Comparison of ENCODE assay signal across 26 mouse cellular contexts in the genomic region with DNA sequence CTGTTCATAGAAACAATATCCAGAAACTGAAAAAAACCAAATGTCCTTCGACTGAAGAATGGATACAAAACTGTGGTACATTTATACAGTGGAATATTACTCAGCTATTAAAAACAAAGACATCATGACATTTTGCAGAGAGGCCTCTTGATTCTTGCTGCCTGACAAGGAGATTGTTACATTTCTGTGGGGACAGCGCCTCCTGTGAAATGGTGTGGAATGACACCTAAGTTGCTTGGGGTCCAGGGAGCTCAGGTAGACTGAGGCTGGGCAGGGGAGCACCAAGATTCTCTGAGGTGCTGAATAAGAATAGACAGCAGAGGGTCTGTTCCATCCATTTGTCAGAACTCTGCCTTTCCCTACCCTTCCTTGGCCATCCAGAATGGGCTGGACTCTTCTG. TPM values are rescaled to one million over a fixed set of nuclear protein-coding genes. Genes with fewer than 3 reads are reported as not detected.
DNase-seq lines count a peak whose midpoint lies in the region; ATAC-seq and TF ChIP-seq lines count a peak whose summit lies in the region.
"Had no signal": no experiment of that assay in that cellular context is flagged by ENCODE, and none has a peak within 500 bp of the region (broad histone marks: within the 10 kb centered on the region; RNA-seq: fewer than 3 reads in every experiment).

No protein-coding gene starts in this region.

- in situ Hi-C loops in ES-E14 (cut with MboI; ENCODE audit: low sequenced_read_pairs in 2 of 2, unreplicated experiment in 2 of 2), result no loop called here

- H3K4me2 ChIP-seq in intestine, postnatal 0 days (replicated peaks; ENCODE audit: low read depth), result no peak overlapping the region
- H3K4me2 ChIP-seq in intestine, embryonic 15.5 days (replicated peaks), result no peak overlapping the region
- no peak overlapping the region for H3K4me2 ChIP-seq in midbrain, embryonic 11.5 days
- no peak overlapping the region for H3K4me2 ChIP-seq in midbrain, embryonic 14.5 days (ENCODE audit: low read length)
- H3K4me2 ChIP-seq: forebrain, embryonic 15.5 days; heart, embryonic 15.5 days; liver, embryonic 15.5 days; lung, embryonic 15.5 days; stomach, embryonic 15.5 days had no signal

- no peak for ATAC-seq in intestine, postnatal 0 days
- no peak for ATAC-seq in intestine, embryonic 15.5 days
- no peak for ATAC-seq in midbrain, embryonic 11.5 days (ENCODE audit: low FRiP score)
- no peak for ATAC-seq in midbrain, embryonic 14.5 days (ENCODE audit: low FRiP score, low TSS enrichment)
- ATAC-seq: forebrain, embryonic 15.5 days; hindbrain, embryonic 16.5 days had no signal

- H3K36me3 ChIP-seq in intestine, postnatal 0 days (ENCODE audit: control insufficient read depth, insufficient read depth), result no peaks in the 10 kb centered on the region
- no peaks in the 10 kb centered on the region for H3K36me3 ChIP-seq in intestine, embryonic 15.5 days
- no peaks in the 10 kb centered on the region for H3K36me3 ChIP-seq in midbrain, embryonic 11.5 days (ENCODE audit: control insufficient read depth, insufficient read depth, low read length)
- no peaks in the 10 kb centered on the region for H3K36me3 ChIP-seq in midbrain, embryonic 14.5 days (ENCODE audit: control insufficient read depth, insufficient read depth, low read length)
- no peaks in the 10 kb centered on the region for H3K36me3 ChIP-seq in ES-E14 (ENCODE audit: control insufficient read depth, insufficient read depth, low read length, poor library complexity, severe bottlenecking)
- H3K36me3 ChIP-seq: forebrain, embryonic 10.5 days; forebrain, embryonic 15.5 days; heart, embryonic 15.5 days; liver, embryonic 15.5 days; lung, embryonic 15.5 days; midbrain, embryonic 10.5 days; stomach, embryonic 15.5 days had no signal

- peak; percentile 2 for DNase-seq in midbrain, embryonic 11.5 days (ENCODE audit: low spot score, missing footprints)
- DNase-seq in midbrain, embryonic 14.5 days, result no peak
- peak; percentile 30 for DNase-seq in ES-E14 (ENCODE audit: low read depth, low spot score)
- no peak for DNase-seq in gastrocnemius, postnatal 10 days
- no peak for DNase-seq in right cerebral cortex, postnatal 25 days
- DNase-seq: adrenal gland, adult 8-10 months; cerebellum, adult 8-10 months; cerebellum, postnatal 36 days; gastrocnemius, postnatal 36 days; kidney, adult 8-10 months; kidney, postnatal 10 days; left cerebral cortex, postnatal 4 days; right cerebral cortex, postnatal 14 days had no signal

- H3K4me1 ChIP-seq in intestine, postnatal 0 days (replicated peaks; ENCODE audit: control insufficient read depth, insufficient read depth, low read length), result no peaks in the 10 kb centered on the region
- H3K4me1 ChIP-seq in intestine, embryonic 15.5 days (replicated peaks), result peaks cover 7% of the 10 kb centered on the region; the same call in 1 of the 2 replicates
- H3K4me1 ChIP-seq in midbrain, embryonic 11.5 days (ENCODE audit: control insufficient read depth, insufficient read depth, low read length), result no peaks in the 10 kb centered on the region; the same call in 1 of the 2 replicates
- 0 out of 2 replicates have a peak, but pooled peaks cover 3% of the 10 kb centered on the region for H3K4me1 ChIP-seq in midbrain, embryonic 14.5 days (ENCODE audit: control insufficient read depth, insufficient read depth, low read length)
- no peaks in the 10 kb centered on the region for H3K4me1 ChIP-seq in ES-E14 (ENCODE audit: control insufficient read depth in 2 of 2, insufficient read depth in 2 of 2, low read length in 2 of 2, poor library complexity in 1 of 2)

- no peak overlapping the region for H3K4me3 ChIP-seq in intestine, postnatal 0 days (ENCODE audit: low read depth, low read length)
- no peak overlapping the region for H3K4me3 ChIP-seq in intestine, embryonic 15.5 days (replicated peaks)
- no peak overlapping the region for H3K4me3 ChIP-seq in midbrain, embryonic 11.5 days (ENCODE audit: low read depth, low read length)
- no peak overlapping the region for H3K4me3 ChIP-seq in midbrain, embryonic 14.5 days (replicated peaks; ENCODE audit: low read depth, low read length)
- H3K4me3 ChIP-seq in ES-E14 (ENCODE audit: insufficient read depth in 1 of 2, low read depth in 1 of 2, low read length in 2 of 2, poor library complexity in 1 of 2, severe bottlenecking in 1 of 2), result no peak overlapping the region
- H3K4me3 ChIP-seq: forebrain, embryonic 10.5 days; forebrain, embryonic 15.5 days; heart, embryonic 15.5 days; left cerebral cortex, adult 2 months; liver, embryonic 15.5 days; lung, embryonic 15.5 days; midbrain, embryonic 10.5 days; stomach, embryonic 15.5 days had no signal

- H3K27ac ChIP-seq in intestine, postnatal 0 days (ENCODE audit: low read depth, low read length), result no peak overlapping the region
- H3K27ac ChIP-seq in intestine, embryonic 15.5 days, result no peak overlapping the region
- H3K27ac ChIP-seq in midbrain, embryonic 11.5 days (ENCODE audit: low read depth, low read length), result no peak overlapping the region
- H3K27ac ChIP-seq in midbrain, embryonic 14.5 days (replicated peaks; ENCODE audit: low read depth, low read length), result no peak overlapping the region
- H3K27ac ChIP-seq in ES-E14 (ENCODE audit: insufficient read depth, low read depth, low read length, poor library complexity, severe bottlenecking), result no peak overlapping the region
- H3K27ac ChIP-seq: forebrain, embryonic 10.5 days; forebrain, embryonic 15.5 days; heart, embryonic 15.5 days; left cerebral cortex, adult 2 months; liver, embryonic 15.5 days; lung, embryonic 15.5 days; midbrain, embryonic 10.5 days; stomach, embryonic 15.5 days had no signal

- 48% methylated on average over 2 of the region's 2 CpGs for WGBS in intestine, postnatal 0 days
- WGBS in intestine, embryonic 15.5 days, result 52% methylated on average over 2 of the region's 2 CpGs
- 39% methylated on average over 2 of the region's 2 CpGs for WGBS in midbrain, embryonic 11.5 days
- WGBS in midbrain, embryonic 14.5 days, result 50% methylated on average over 2 of the region's 2 CpGs

- no peak overlapping the region for H3K9ac ChIP-seq in intestine, postnatal 0 days (ENCODE audit: low read depth, low read length)
- H3K9ac ChIP-seq in intestine, embryonic 15.5 days, result no peak overlapping the region
- H3K9ac ChIP-seq in midbrain, embryonic 11.5 days (ENCODE audit: low read length), result no peak overlapping the region
- H3K9ac ChIP-seq in midbrain, embryonic 14.5 days (replicated peaks; ENCODE audit: low read length), result no peak overlapping the region
- H3K9ac ChIP-seq in ES-E14 (ENCODE audit: insufficient read depth, low read depth, low read length, poor library complexity, severe bottlenecking), result no peak overlapping the region
- H3K9ac ChIP-seq: forebrain, embryonic 15.5 days; heart, embryonic 15.5 days; liver, embryonic 15.5 days; lung, embryonic 15.5 days; stomach, embryonic 15.5 days had no signal

- H3K9me3 ChIP-seq in intestine, postnatal 0 days (ENCODE audit: control insufficient read depth), result no peaks in the 10 kb centered on the region
- H3K9me3 ChIP-seq in intestine, embryonic 15.5 days, result no peaks in the 10 kb centered on the region
- H3K9me3 ChIP-seq in midbrain, embryonic 11.5 days (ENCODE audit: control insufficient read depth, low read length), result no peaks in the 10 kb centered on the region
- no peaks in the 10 kb centered on the region for H3K9me3 ChIP-seq in midbrain, embryonic 14.5 days (ENCODE audit: control insufficient read depth, low read length)
- no peaks in the 10 kb centered on the region for H3K9me3 ChIP-seq in ES-E14 (ENCODE audit: control insufficient read depth, insufficient read depth, low read depth, low read length)
- H3K9me3 ChIP-seq: forebrain, embryonic 10.5 days; forebrain, embryonic 15.5 days; heart, embryonic 15.5 days; liver, embryonic 15.5 days; lung, embryonic 15.5 days; midbrain, embryonic 10.5 days; stomach, embryonic 15.5 days had no signal

- TF ChIP-seq CTCF in intestine, postnatal 0 days (IDR thresholded peaks at IDR 0.05; ENCODE audit: low read depth), result peak; percentile 55

- H3K27me3 ChIP-seq in intestine, postnatal 0 days (replicated peaks; ENCODE audit: control insufficient read depth, insufficient read depth, low read length), result no peaks in the 10 kb centered on the region
- H3K27me3 ChIP-seq in intestine, embryonic 15.5 days (replicated peaks), result no peaks in the 10 kb centered on the region
- no peaks in the 10 kb centered on the region for H3K27me3 ChIP-seq in midbrain, embryonic 11.5 days (ENCODE audit: control insufficient read depth, insufficient read depth, low read length)
- H3K27me3 ChIP-seq in midbrain, embryonic 14.5 days (ENCODE audit: control insufficient read depth, insufficient read depth, low read length), result no peaks in the 10 kb centered on the region
- H3K27me3 ChIP-seq: forebrain, embryonic 15.5 days; heart, embryonic 15.5 days; liver, embryonic 15.5 days; lung, embryonic 15.5 days; stomach, embryonic 15.5 days had no signal

TF ChIP-seq in ES-E14, 5 proteins besides CTCF, POLR2A, EP300 and RAD21:
- TF ChIP-seq ZNF384 (IDR thresholded peaks at IDR 0.05; ENCODE audit: low read depth, low read length), result no peak
- peak; percentile 50; the same call in 1 of the 2 replicates for TF ChIP-seq ZC3H11A (IDR thresholded peaks at IDR 0.05; ENCODE audit: borderline replicate concordance, low read depth, low read length)

RNA-seq across cellular contexts. Expression of gene Ctbp2, which starts 57.2 kb away (rescaled TPM):
- 42.2 and 42.6 TPM in 2 replicates for polyA plus RNA-seq in intestine, postnatal 0 days (2015; fragmentation: Nextera tagmentation; extraction: Ambion mirVana)
- 85.3 and 85.5 TPM in 2 replicates for polyA plus RNA-seq in intestine, embryonic 15.5 days (2015; fragmentation: Nextera tagmentation; extraction: Ambion mirVana)
- 118 and 131 TPM in 2 replicates for polyA plus RNA-seq in midbrain, embryonic 11.5 days (2014; fragmentation: Nextera tagmentation; extraction: Ambion mirVana)
- polyA plus RNA-seq in midbrain, embryonic 14.5 days (2014; fragmentation: Nextera tagmentation; extraction: Ambion mirVana), result 59.2 and 75.2 TPM in 2 replicates
- total RNA-seq in ES-E14 (2012; rRNA removed), result 241 and 381 TPM in 2 replicates
- 10 to 100 TPM; 33.8 to 40.9 TPM for total RNA-seq in gastrocnemius, postnatal 10 days (2021)

RNA-seq across cellular contexts. Expression of gene Fgfr2, which starts 58.2 kb away (rescaled TPM):
- polyA plus RNA-seq in intestine, postnatal 0 days (2015; fragmentation: Nextera tagmentation; extraction: Ambion mirVana), result 29.5 and 29.8 TPM in 2 replicates
- 61.9 and 67.0 TPM in 2 replicates for polyA plus RNA-seq in intestine, embryonic 15.5 days (2015; fragmentation: Nextera tagmentation; extraction: Ambion mirVana)
- polyA plus RNA-seq in midbrain, embryonic 11.5 days (2014; fragmentation: Nextera tagmentation; extraction: Ambion mirVana), result 85.3 and 92.0 TPM in 2 replicates
- 15.4 and 28.1 TPM in 2 replicates for polyA plus RNA-seq in midbrain, embryonic 14.5 days (2014; fragmentation: Nextera tagmentation; extraction: Ambion mirVana)
- total RNA-seq in ES-E14 (2012; rRNA removed), result 37.5 and 44.3 TPM in 2 replicates
- total RNA-seq in gastrocnemius, postnatal 10 days (2021), result 1 to 10 TPM; 3.0 to 6.1 TPM
- total RNA-seq: megakaryocyte progenitor cell, adult 5-6 weeks; monocyte, adult 5-6 weeks had no signal

Comparison
In these comparisons a context has a peak if more than half of its experiments do, and no peak if none do; other contexts are left out.
1. DNase-seq: peak in midbrain, embryonic 11.5 days (single experiment) and ES-E14 (single experiment); none in midbrain, embryonic 14.5 days (single experiment), gastrocnemius, postnatal 10 days (single experiment) and right cerebral cortex, postnatal 25 days (single experiment).